Mouse (Mus musculus): ENCODE measurements around the gene Patj. TPM values are rescaled to one million over a fixed set of nuclear protein-coding genes. Genes with fewer than 3 reads are reported as not detected.

Patj gene
- total RNA-seq, 2 experiments from 2014 or later: 7.8 to 8.4 TPM

- DNase-seq (ENCODE audit: low spot score in 2 of 2): no peak
- intact Hi-C loops (cut with DNase I): no loop called here
Observed at GRCm38 (mm10) chr4:98743906-98744210, 348.3 kb downstream of the Patj start.

GRCm38 (mm10) chr4:98754456-98754855, 358.9 kb downstream of the Patj start:
- DNase-seq (ENCODE audit: low spot score in 2 of 2): no peak
- intact Hi-C loops (cut with DNase I): no loop called here

GRCm38 (mm10) chr4:98756141-98756540, 360.6 kb downstream of the Patj start:
- DNase-seq (ENCODE audit: low spot score in 2 of 2): no peak
- intact Hi-C loops (cut with DNase I): no loop called here

DNA sequence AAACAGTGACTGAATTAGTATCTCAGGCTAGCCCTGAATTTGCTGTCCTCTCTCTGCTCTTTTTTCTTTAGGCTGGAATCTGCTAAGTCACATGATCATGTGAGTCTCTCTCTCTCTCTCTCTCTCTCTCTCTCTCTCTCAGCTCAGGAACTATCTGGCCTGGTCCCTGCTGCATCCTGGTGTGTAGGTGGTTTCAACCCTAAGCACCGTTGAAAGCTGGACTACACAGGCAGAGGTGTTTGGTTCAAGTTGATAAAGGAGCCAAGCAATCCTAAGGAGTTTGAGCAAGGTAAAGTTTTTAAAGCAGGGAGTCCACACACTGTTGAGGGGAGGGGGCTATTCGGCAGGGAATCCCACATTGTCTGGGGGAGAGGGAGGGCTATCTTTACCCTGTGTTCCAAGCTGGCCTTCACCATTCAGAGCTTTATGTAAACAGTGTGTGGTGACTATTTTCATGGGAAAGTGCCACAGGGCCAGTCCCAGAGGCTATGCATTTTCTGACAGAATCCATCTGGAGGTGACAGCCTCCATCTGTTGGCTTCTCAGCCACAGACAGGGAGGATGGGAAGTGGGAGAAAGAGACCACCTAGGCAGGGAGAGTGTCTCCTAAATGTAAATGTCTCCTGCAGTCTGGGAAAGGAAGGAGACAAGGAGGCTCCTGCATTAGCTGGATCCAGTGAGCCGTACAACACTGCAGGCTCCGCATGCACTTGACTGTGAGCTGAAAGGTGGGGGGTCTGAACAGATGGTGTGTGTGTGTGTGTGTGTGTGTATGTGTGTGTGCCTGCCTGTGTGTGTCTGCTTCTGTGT, 362.6 kb downstream of the Patj start:
- intact Hi-C loops (cut with DNase I): no loop called here

GRCm38 (mm10) chr4:98758872-98759518, 363.4 kb downstream of the Patj start:
- DNase-seq (ENCODE audit: low spot score in 2 of 2): peak in 1 of 2 experiments; percentile 7
- intact Hi-C loops (cut with DNase I): no loop called here

More for the DNA sequence above, 362.6 kb downstream of the Patj start:
- peak; percentile 5 to 23 for DNase-seq (ENCODE audit: low spot score in 2 of 2)

- no peak for DNase-seq (ENCODE audit: low spot score in 2 of 2)
- intact Hi-C loops (cut with DNase I): no loop called here
Observed at GRCm38 (mm10) chr4:98767134-98768133, 371.8 kb downstream of the Patj start.

Small RNA genes lying within 50 kb of the gene (microRNA-seq; reads per million reads assigned to microRNA genes)
- gene Gm22625 (0 reads per million in 2 experiments), gene Gm26154 (0 reads per million in 2 experiments)

Other genes starting within 250 kb of the Patj start
- gene Tm2d1, start 12.5 kb upstream of the Patj start, total RNA-seq (2021): 10 to 100 TPM; 48.8 to 49.8 TPM